Mouse (Mus musculus): Measurements from ENCODE around the gene Mlh1.

- TF ChIP-seq POLR2A (IDR thresholded peaks at IDR 0.05; ENCODE audit: borderline replicate concordance, low read depth, low read length) (no peak), CTCF (IDR thresholded peaks at IDR 0.05; ENCODE audit: low read depth, low read length) (no peak)
Observed at GRCm38 (mm10) chr9:111188731-111189130, 82.9 kb downstream of the Mlh1 start.
